Mouse (Mus musculus): Measurements from ENCODE around the gene Igsf21.

The Igsf21 gene

GRCm38 (mm10) chr4:140052575-140052974, 194.0 kb downstream of the Igsf21 start:
- DNase-seq (ENCODE audit: low spot score in 2 of 2): no peak

GRCm38 (mm10) chr4:140047807-140048362, 198.7 kb downstream of the Igsf21 start:
- no peak for DNase-seq (ENCODE audit: low spot score in 2 of 2)

- no peak for DNase-seq (ENCODE audit: low spot score in 2 of 2)
These were observed 202.6 kb downstream of the Igsf21 start for GRCm38 (mm10) chr4:140043953-140044352.

- DNase-seq (ENCODE audit: low spot score in 2 of 2): no peak
These were observed 207.8 kb downstream of the Igsf21 start for GRCm38 (mm10) chr4:140038586-140039411.

- DNase-seq (ENCODE audit: low spot score in 2 of 2): peak; percentile 50 to 65
These were observed 208.7 kb downstream of the Igsf21 start for GRCm38 (mm10) chr4:140037784-140038387.

- DNase-seq (ENCODE audit: low spot score in 2 of 2): no peak
These were observed 211.4 kb downstream of the Igsf21 start for GRCm38 (mm10) chr4:140035232-140035631.

- DNase-seq (ENCODE audit: low spot score in 2 of 2): no peak
These were observed 213.2 kb downstream of the Igsf21 start for GRCm38 (mm10) chr4:140033394-140033793.

GRCm38 (mm10) chr4:140030415-140030814, 216.2 kb downstream of the Igsf21 start:
- DNase-seq (ENCODE audit: low spot score in 2 of 2): peak in 1 of 2 experiments; percentile 50

- DNase-seq (ENCODE audit: low spot score in 2 of 2): no peak
These were observed 216.6 kb downstream of the Igsf21 start for GRCm38 (mm10) chr4:140030040-140030386.

- DNase-seq (ENCODE audit: low spot score in 2 of 2): no peak
These were observed 217.1 kb downstream of the Igsf21 start for GRCm38 (mm10) chr4:140029324-140030039.

GRCm38 (mm10) chr4:140023833-140024232, 222.8 kb downstream of the Igsf21 start:
- no peak for DNase-seq (ENCODE audit: low spot score in 2 of 2)

- no peak for DNase-seq (ENCODE audit: low spot score in 2 of 2)
These were observed 230.7 kb downstream of the Igsf21 start for GRCm38 (mm10) chr4:140015916-140016315.

GRCm38 (mm10) chr4:140010728-140011470, 235.7 kb downstream of the Igsf21 start:
- DNase-seq (ENCODE audit: low spot score in 2 of 2): no peak

- no peak for DNase-seq (ENCODE audit: low spot score in 2 of 2)
These were observed 241.7 kb downstream of the Igsf21 start for GRCm38 (mm10) chr4:140004932-140005331.

GRCm38 (mm10) chr4:140004170-140004569, 242.4 kb downstream of the Igsf21 start:
- DNase-seq (ENCODE audit: low spot score in 2 of 2): peak; percentile 48 to 76

GRCm38 (mm10) chr4:140002069-140002468, 244.5 kb downstream of the Igsf21 start:
- no peak for DNase-seq (ENCODE audit: low spot score in 2 of 2)

- no peak for DNase-seq (ENCODE audit: low spot score in 2 of 2)
These were observed 245.7 kb downstream of the Igsf21 start for GRCm38 (mm10) chr4:140000911-140001310.

GRCm38 (mm10) chr4:139999033-139999432, 247.6 kb downstream of the Igsf21 start:
- no peak for DNase-seq (ENCODE audit: low spot score in 2 of 2)

GRCm38 (mm10) chr4:139995659-139996058, 250.9 kb downstream of the Igsf21 start:
- no peak for DNase-seq (ENCODE audit: low spot score in 2 of 2)

- no peak for DNase-seq (ENCODE audit: low spot score in 2 of 2)
These were observed 253.4 kb downstream of the Igsf21 start for GRCm38 (mm10) chr4:139993111-139993755.

GRCm38 (mm10) chr4:139986913-139987312, 259.7 kb downstream of the Igsf21 start:
- DNase-seq (ENCODE audit: low spot score in 2 of 2): no peak

Data from right cerebral cortex, postnatal 36 days (tissue).